Mouse (Mus musculus) lung, adult 2 months (tissue): ENCODE measurements around the gene Ppwd1.

Experiments used
- CTCF ChIP-seq: fragments of 200-500 bp; IDR thresholded peaks from 2 replicates; pipeline ENCODE4 v1.5.1; 2011; ENCODE audit warnings: mild to moderate bottlenecking, low read length, control low read depth; ENCODE audit not compliant: insufficient read depth
- POLR2A ChIP-seq: fragments of 200-500 bp; IDR thresholded peaks from 2 replicates; pipeline ENCODE4 v1.6.1; 2011; ENCODE audit warnings: low read depth, mild to moderate bottlenecking, control low read depth, low read length, borderline replicate concordance; ENCODE audit errors: extremely low read depth

GRCm38 (mm10) chr13:104155686-104156085, 73.0 kb downstream of the Ppwd1 start:
- no peak for TF ChIP-seq CTCF
- no peak for TF ChIP-seq POLR2A
